Mouse (Mus musculus) heart, adult 2 months (tissue): ENCODE data around the gene Tnfrsf21. TPM values are rescaled to one million over a fixed set of nuclear protein-coding genes. Genes with fewer than 3 reads are reported as not detected.
A peak's percentile ranks its signal among the peaks of the same experiment; 100 is the strongest.

Source experiments
- DNase-seq, 2 experiments: peaks; one replicate each; pipeline ENCODE4 v3.0.0; 2021
- H3K27ac ChIP-seq: fragments of 200-600 bp; 2 replicates; pipeline ENCODE4 v1.8.1; 2022
- H3K27me3 ChIP-seq: fragments of 200-500 bp; 2 replicates; pipeline ENCODE4 v1.6.1; 2012; ENCODE audit warnings: mild to moderate bottlenecking, low read length, inconsistent platforms, mixed read lengths; ENCODE audit not compliant: control insufficient read depth, insufficient read depth
- H3K36me3 ChIP-seq: fragments of 200-500 bp; 2 replicates; pipeline ENCODE4 v1.6.1; 2012; ENCODE audit warnings: low read length, inconsistent platforms; ENCODE audit not compliant: control insufficient read depth, insufficient read depth
- H3K4me1 ChIP-seq: fragments of 200-500 bp; 2 replicates; pipeline ENCODE4 v1.6.1; 2011; ENCODE audit warnings: low read length; ENCODE audit not compliant: control insufficient read depth, insufficient read depth
- H3K4me3 ChIP-seq: fragments of 200-600 bp; 2 replicates; pipeline ENCODE4 v1.8.1; 2022
- H3K79me2 ChIP-seq: fragments of 200-500 bp; replicated peaks from 2 replicates; pipeline ENCODE4 v1.6.1; 2012; ENCODE audit warnings: mild to moderate bottlenecking, inconsistent platforms, low read length, moderate library complexity, mixed read lengths; ENCODE audit not compliant: control insufficient read depth, insufficient read depth
- H3K9ac ChIP-seq: fragments of 200-500 bp; 2 replicates; pipeline ENCODE4 v1.6.1; 2012; ENCODE audit warnings: low read depth, mild to moderate bottlenecking, control low read depth, inconsistent platforms, low read length, mixed read lengths
- CTCF ChIP-seq: fragments of 200-600 bp; IDR thresholded peaks from 2 replicates; pipeline ENCODE4 v1.8.1; 2022; ENCODE audit warnings: antibody characterized with exemption, mild to moderate bottlenecking, moderate library complexity
- EP300 ChIP-seq: fragments of 200-500 bp; IDR thresholded peaks from 2 replicates; pipeline ENCODE4 v1.6.1; 2011; ENCODE audit warnings: low read depth, low read length, control low read depth; ENCODE audit not compliant: insufficient read depth
- POLR2A ChIP-seq: fragments of 200-500 bp; IDR thresholded peaks from 2 replicates; pipeline ENCODE4 v1.6.1; 2011; ENCODE audit warnings: mild to moderate bottlenecking, low read depth, low read length, control low read depth; ENCODE audit not compliant: insufficient read depth
- WGBS: fragments of 180-500 bp; shearing (Covaris S2); methylation state at CpG from one replicate; pipeline ENCODE4 v1.1.7; 2018; 5-methylcytosine and 5-hydroxymethylcytosine counted together
- intact Hi-C: fragments of 180-260 bp; cut with DNase I; formaldehyde crosslinking; loops from one replicate; pipeline ENCODE4 v1.15.1; 2025
- polyA plus RNA-seq: library from polyadenylated mRNA; depleted of rRNA; stranded (reverse); fragments of >200 nt; gene quantifications from 2 replicates; pipeline ENCODE4 v1.2.3, GENCODE M21; 2012
- total RNA-seq, 2 experiments: library from RNA; stranded (reverse); gene quantifications; 2 replicates each; pipeline ENCODE4 v1.2.3; 2021

Tnfrsf21 gene
- total and polyA plus RNA-seq, 3 experiments: 9.2 to 14.6 (median 14.2) TPM

DNA sequence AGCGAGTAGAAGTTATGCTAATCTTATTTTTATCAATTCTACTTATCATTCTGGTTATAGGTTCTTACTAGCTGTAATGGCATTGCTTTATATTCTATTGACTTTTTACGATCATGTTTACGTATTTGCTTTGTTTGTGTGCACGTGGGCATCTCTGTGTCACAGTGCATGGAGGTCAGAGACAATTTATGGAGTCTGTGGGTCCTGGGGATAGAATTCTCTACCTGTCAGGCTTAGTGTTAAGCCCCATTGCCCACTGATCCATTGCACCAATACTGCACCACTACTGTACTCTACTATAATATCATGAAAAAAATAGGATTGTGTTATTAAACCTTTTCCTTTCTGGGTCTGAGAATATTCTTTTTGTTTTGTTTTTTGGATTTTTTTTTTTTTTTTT lies 10.4 kb downstream of the Tnfrsf21 start:
- DNase-seq: no peak
- Histone ChIP-seq H3K79me2 (peaks cover 3% of the 10 kb centered on the region; the same call in 1 of the 2 replicates), H3K4me1 (no peaks in the 10 kb centered on the region; the same call in 1 of the 2 replicates), H3K27ac (no peak overlapping the region), H3K9ac (no peak overlapping the region), H3K27me3 (no peaks in the 10 kb centered on the region), H3K36me3 (no peaks in the 10 kb centered on the region), H3K4me3 (no peak overlapping the region)
- WGBS: 88% methylated on average over 4 of the region's 4 CpGs
- intact Hi-C loops: no loop called here
- TF ChIP-seq CTCF (no peak), EP300 (no peak)

- Histone ChIP-seq H3K36me3 (no peaks in the 10 kb centered on the region), H3K4me3 (no peak overlapping the region), H3K4me1 (no peaks in the 10 kb centered on the region; the same call in 1 of the 2 replicates), H3K27ac (no peak overlapping the region), H3K9ac (no peak overlapping the region), H3K79me2 (0 out of 2 replicates have a peak, but pooled peaks cover 3% of the 10 kb centered on the region), H3K27me3 (no peaks in the 10 kb centered on the region)
- intact Hi-C loops: no loop called here
- TF ChIP-seq CTCF (no peak), POLR2A (no peak), EP300 (no peak)
- WGBS: 88% methylated on average over 3 of the region's 3 CpGs
- no peak for DNase-seq
These were observed 13.2 kb downstream of the Tnfrsf21 start for GRCm38 (mm10) chr17:43029546-43029945.

GRCm38 (mm10) chr17:43030290-43030689 lies 13.9 kb downstream of the Tnfrsf21 start:
- no peak for DNase-seq
- TF ChIP-seq EP300 (no peak), POLR2A (no peak), CTCF (no peak)
- no peak overlapping the region for H3K27ac ChIP-seq
- H3K79me2 ChIP-seq: 0 out of 2 replicates have a peak, but pooled peaks cover 3% of the 10 kb centered on the region
- H3K4me1 ChIP-seq: no peaks in the 10 kb centered on the region; the same call in 1 of the 2 replicates
- H3K9ac ChIP-seq: no peak overlapping the region
- no peaks in the 10 kb centered on the region for H3K36me3 ChIP-seq
- H3K4me3 ChIP-seq: no peak overlapping the region
- intact Hi-C loops: no loop called here
- WGBS: 66% methylated on average over 3 of the region's 3 CpGs
- H3K27me3 ChIP-seq: no peaks in the 10 kb centered on the region

DNA sequence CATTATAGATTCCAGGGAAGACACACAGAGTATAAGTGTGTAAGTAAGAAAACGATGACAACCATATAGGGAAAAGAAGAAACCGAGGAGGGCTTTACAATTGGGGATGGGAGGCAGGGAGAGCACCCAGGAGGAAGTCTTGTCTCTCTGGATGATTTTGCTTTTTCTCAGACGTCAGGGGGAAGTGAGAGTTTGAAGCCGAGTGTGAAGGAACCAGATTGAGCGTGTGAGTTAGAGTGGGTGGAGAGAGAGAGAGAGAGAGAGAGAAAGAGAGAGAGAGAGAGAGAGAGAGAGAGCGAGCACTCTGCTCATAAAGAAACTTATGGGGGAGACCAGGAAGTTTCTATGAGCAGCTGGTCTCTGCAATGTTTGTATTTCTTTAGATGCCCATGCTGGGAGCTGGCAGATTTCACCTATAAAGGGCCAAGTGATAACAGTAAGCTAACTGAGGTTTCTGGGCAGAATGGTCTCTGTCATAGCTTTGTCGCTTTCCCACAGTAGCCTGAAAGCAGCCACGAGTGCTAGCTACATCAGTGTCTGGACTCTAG lies 16.2 kb downstream of the Tnfrsf21 start:
- no peaks in the 10 kb centered on the region; the same call in 1 of the 2 replicates for H3K4me1 ChIP-seq
- 0 out of 2 replicates have a peak, but pooled peaks cover 2% of the 10 kb centered on the region for H3K79me2 ChIP-seq
- TF ChIP-seq POLR2A (no peak), EP300 (no peak), CTCF (no peak)
- H3K27me3 ChIP-seq: no peaks in the 10 kb centered on the region
- 72% methylated on average over 8 of the region's 8 CpGs for WGBS
- intact Hi-C loops: no loop called here
- H3K36me3 ChIP-seq: no peaks in the 10 kb centered on the region
- no peak overlapping the region for H3K4me3 ChIP-seq
- H3K9ac ChIP-seq: no peak overlapping the region
- H3K27ac ChIP-seq: no peak overlapping the region
- no peak for DNase-seq

DNA sequence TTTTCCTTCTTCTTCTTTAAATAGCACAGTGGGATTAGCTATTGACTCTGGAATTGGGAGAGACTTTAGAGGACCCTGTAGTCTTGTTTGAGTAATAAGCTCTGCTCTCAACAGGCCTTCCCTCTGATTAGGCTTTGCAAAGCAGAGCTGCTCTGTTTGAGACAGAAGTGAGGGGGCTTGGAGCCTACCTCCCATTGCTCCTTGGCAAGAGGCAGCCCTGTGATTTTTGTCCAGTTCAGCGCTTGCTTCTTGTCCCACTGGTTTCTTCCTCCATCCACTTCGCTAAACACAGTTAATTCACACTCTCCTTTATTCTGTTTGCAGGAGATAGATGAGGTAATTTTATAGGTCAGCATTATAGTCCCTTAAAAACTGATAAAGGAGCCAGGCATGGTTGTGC lies 19.0 kb downstream of the Tnfrsf21 start:
- H3K4me3 ChIP-seq: no peak overlapping the region
- DNase-seq: no peak
- no peak overlapping the region for H3K27ac ChIP-seq
- H3K9ac ChIP-seq: no peak overlapping the region
- peaks cover 2% of the 10 kb centered on the region; the same call in 1 of the 2 replicates for H3K36me3 ChIP-seq
- TF ChIP-seq POLR2A (no peak), EP300 (no peak)
- no peaks in the 10 kb centered on the region for H3K79me2 ChIP-seq
- intact Hi-C loops: no loop called here
- WGBS: 92% methylated on average over 2 of the region's 2 CpGs
- H3K4me1 ChIP-seq: no peaks in the 10 kb centered on the region
- no peaks in the 10 kb centered on the region for H3K27me3 ChIP-seq

GRCm38 (mm10) chr17:43036058-43036757 lies 19.9 kb downstream of the Tnfrsf21 start:
- TF ChIP-seq POLR2A (no peak), EP300 (no peak), CTCF (no peak)
- peaks cover 6% of the 10 kb centered on the region for H3K36me3 ChIP-seq
- H3K27me3 ChIP-seq: no peaks in the 10 kb centered on the region
- no peak overlapping the region for H3K4me3 ChIP-seq
- intact Hi-C loops: no loop called here
- no peak overlapping the region for H3K27ac ChIP-seq
- no peak overlapping the region for H3K9ac ChIP-seq
- WGBS: 72% methylated on average over 10 of the region's 10 CpGs
- peak in 1 of 2 experiments; percentile 37 for DNase-seq
- no peaks in the 10 kb centered on the region for H3K4me1 ChIP-seq
- H3K79me2 ChIP-seq: no peaks in the 10 kb centered on the region
